8 mouse cellular contexts compared by ENCODE assay signal in genomic region chr4:156234021-156234501, GRCm38 (mm10). TPM values are rescaled to one million over a fixed set of nuclear protein-coding genes. Genes with fewer than 3 reads are reported as not detected.
A peak's percentile ranks its signal among the peaks of the same experiment; 100 is the strongest.
DNase-seq lines count a peak whose midpoint lies in the region; ATAC-seq lines count a peak whose summit lies in the region.

No protein-coding gene starts in this region.

- no peaks in the 10 kb centered on the region for H3K9me3 ChIP-seq in heart, embryonic 11.5 days (replicated peaks; ENCODE audit: control insufficient read depth, low read length)
- no peaks in the 10 kb centered on the region for H3K9me3 ChIP-seq in forebrain, embryonic 15.5 days
- no peaks in the 10 kb centered on the region for H3K9me3 ChIP-seq in limb, embryonic 15.5 days

- no peak for DNase-seq in heart, adult 9 months (ENCODE audit: low spot score in 2 of 2)
- DNase-seq in ZHBTc4 (ENCODE audit: low read depth, low spot score) (peak; percentile 60), adipocyte (ENCODE audit: low spot score) (no peak)
- DNase-seq in retina, embryonic 14.5 days (ENCODE audit: low spot score) = peak; percentile 54

- H3K4me1 ChIP-seq in heart, embryonic 11.5 days (ENCODE audit: control insufficient read depth, insufficient read depth, low read length) = peaks cover 14% of the 10 kb centered on the region; the same call in 1 of the 2 replicates
- peaks cover 23% of the 10 kb centered on the region for H3K4me1 ChIP-seq in forebrain, embryonic 15.5 days
- H3K4me1 ChIP-seq in limb, embryonic 15.5 days = peaks cover 25% of the 10 kb centered on the region

- H3K4me2 ChIP-seq in heart, embryonic 11.5 days = peak overlapping the region; percentile 84
- H3K4me2 ChIP-seq in forebrain, embryonic 15.5 days (replicated peaks) = peak overlapping the region; percentile 85
- peak overlapping the region; percentile 92 for H3K4me2 ChIP-seq in limb, embryonic 15.5 days

- 0 out of 2 replicates have a peak overlapping the region, but pooled peaks have one; percentile 19 for H3K27ac ChIP-seq in heart, embryonic 11.5 days (ENCODE audit: low read depth, low read length)
- H3K27ac ChIP-seq in forebrain, embryonic 15.5 days (replicated peaks) = peak overlapping the region; percentile 87
- peak overlapping the region; percentile 61; the same call in 1 of the 2 replicates for H3K27ac ChIP-seq in limb, embryonic 15.5 days

- peak overlapping the region; percentile 73 for H3K9ac ChIP-seq in heart, embryonic 11.5 days (ENCODE audit: low read depth, low read length)
- H3K9ac ChIP-seq in forebrain, embryonic 15.5 days (replicated peaks) = peak overlapping the region; percentile 67
- peak overlapping the region; percentile 74 for H3K9ac ChIP-seq in limb, embryonic 15.5 days

- no peak for ATAC-seq in heart, embryonic 11.5 days (replicated peaks; ENCODE audit: insufficient number of reproducible peaks, low FRiP score, low TSS enrichment)
- 0 out of 2 replicates have a peak, but pooled peaks have one; percentile 35 for ATAC-seq in forebrain, embryonic 15.5 days (replicated peaks)
- ATAC-seq in limb, embryonic 15.5 days (ENCODE audit: insufficient number of reproducible peaks, low FRiP score, low TSS enrichment, low read depth) = no peak
- no peak for ATAC-seq in granulocyte monocyte progenitor cell, adult 5-6 weeks (replicated peaks; ENCODE audit: poor library complexity, severe bottlenecking)

- H3K36me3 ChIP-seq in heart, embryonic 11.5 days (ENCODE audit: control insufficient read depth, insufficient read depth, low read length) = peaks cover 27% of the 10 kb centered on the region
- peaks cover 39% of the 10 kb centered on the region for H3K36me3 ChIP-seq in forebrain, embryonic 15.5 days
- peaks cover 56% of the 10 kb centered on the region for H3K36me3 ChIP-seq in limb, embryonic 15.5 days

- 5% methylated on average over 17 of the region's 17 CpGs for WGBS in heart, embryonic 11.5 days (ENCODE audit: insufficient replicate concordance)
- under 1% methylated on average over 17 of the region's 17 CpGs for WGBS in forebrain, embryonic 15.5 days
- WGBS in limb, embryonic 15.5 days = 4% methylated on average over 17 of the region's 17 CpGs

- H3K4me3 ChIP-seq in heart, embryonic 11.5 days (ENCODE audit: low read depth, low read length) = peak overlapping the region; percentile 90
- peak overlapping the region; percentile 76 for H3K4me3 ChIP-seq in forebrain, embryonic 15.5 days
- peak overlapping the region; percentile 48 for H3K4me3 ChIP-seq in limb, embryonic 15.5 days

- no peaks in the 10 kb centered on the region for H3K27me3 ChIP-seq in heart, embryonic 11.5 days (ENCODE audit: control insufficient read depth, insufficient read depth, low read length)
- H3K27me3 ChIP-seq in forebrain, embryonic 15.5 days = no peaks in the 10 kb centered on the region
- no peaks in the 10 kb centered on the region for H3K27me3 ChIP-seq in limb, embryonic 15.5 days

RNA-seq across cellular contexts. Expression of gene Plekhn1, which starts 0.6 kb away (rescaled TPM):
- 8.7 and 12.2 TPM in 2 replicates for polyA plus RNA-seq in heart, embryonic 11.5 days (2014; fragmentation: Nextera tagmentation; extraction: Ambion mirVana)
- polyA plus RNA-seq in forebrain, embryonic 15.5 days (2015; fragmentation: Nextera tagmentation; extraction: Ambion mirVana) = 27.3 and 29.0 TPM in 2 replicates
- 44.6 and 45.5 TPM in 2 replicates for polyA plus RNA-seq in limb, embryonic 15.5 days (2015; fragmentation: Nextera tagmentation; extraction: Ambion mirVana)
- total RNA-seq in granulocyte monocyte progenitor cell, adult 5-6 weeks (2014; fragmentation: Nextera tagmentation) = 24.3 and 36.5 TPM in 2 replicates
- 12.2 and 13.4 TPM in 2 replicates for total RNA-seq in granulocyte monocyte progenitor cell, adult 5-6 weeks (2017)

RNA-seq across cellular contexts. Expression of gene Noc2l, which starts 1.7 kb away (rescaled TPM):
- polyA plus RNA-seq in heart, embryonic 11.5 days (2014; fragmentation: Nextera tagmentation; extraction: Ambion mirVana) = 47.8 and 50.4 TPM in 2 replicates
- 61.0 and 61.6 TPM in 2 replicates for polyA plus RNA-seq in forebrain, embryonic 15.5 days (2015; fragmentation: Nextera tagmentation; extraction: Ambion mirVana)
- 58.0 and 68.4 TPM in 2 replicates for polyA plus RNA-seq in limb, embryonic 15.5 days (2015; fragmentation: Nextera tagmentation; extraction: Ambion mirVana)
- 97.3 and 108 TPM in 2 replicates for total RNA-seq in granulocyte monocyte progenitor cell, adult 5-6 weeks (2014; fragmentation: Nextera tagmentation)
- 116 and 135 TPM in 2 replicates for total RNA-seq in granulocyte monocyte progenitor cell, adult 5-6 weeks (2017)

RNA-seq across cellular contexts. Expression of gene Perm1, which starts 18.4 kb away (rescaled TPM):
- polyA plus RNA-seq in heart, embryonic 11.5 days (2014; fragmentation: Nextera tagmentation; extraction: Ambion mirVana) = 0.58 and 0.72 TPM in 2 replicates
- polyA plus RNA-seq in forebrain, embryonic 15.5 days (2015; fragmentation: Nextera tagmentation; extraction: Ambion mirVana) = 1.7 and 2.0 TPM in 2 replicates
- polyA plus RNA-seq in limb, embryonic 15.5 days (2015; fragmentation: Nextera tagmentation; extraction: Ambion mirVana) = 4.7 and 6.7 TPM in 2 replicates
- total RNA-seq in granulocyte monocyte progenitor cell, adult 5-6 weeks (2014; fragmentation: Nextera tagmentation) = not detected in 2 replicates
- total RNA-seq in granulocyte monocyte progenitor cell, adult 5-6 weeks (2017) = 0.05 TPM in 1 of 2 replicates, not detected in the other

RNA-seq across cellular contexts. Expression of gene Samd11, which starts 21.4 kb away (rescaled TPM):
- 4.3 TPM in 2 replicates for polyA plus RNA-seq in heart, embryonic 11.5 days (2014; fragmentation: Nextera tagmentation; extraction: Ambion mirVana)
- 1.3 and 1.5 TPM in 2 replicates for polyA plus RNA-seq in forebrain, embryonic 15.5 days (2015; fragmentation: Nextera tagmentation; extraction: Ambion mirVana)
- 0.52 and 0.83 TPM in 2 replicates for polyA plus RNA-seq in limb, embryonic 15.5 days (2015; fragmentation: Nextera tagmentation; extraction: Ambion mirVana)
- total RNA-seq in granulocyte monocyte progenitor cell, adult 5-6 weeks (2014; fragmentation: Nextera tagmentation) = not detected in 2 replicates
- total RNA-seq in granulocyte monocyte progenitor cell, adult 5-6 weeks (2017) = 0.15 and 0.60 TPM in 2 replicates

RNA-seq across cellular contexts. Expression of gene AW011738, which starts 31.0 kb away (rescaled TPM):
- polyA plus RNA-seq in heart, embryonic 11.5 days (2014; fragmentation: Nextera tagmentation; extraction: Ambion mirVana) = 0.70 and 1.0 TPM in 2 replicates
- 4.2 and 4.3 TPM in 2 replicates for polyA plus RNA-seq in forebrain, embryonic 15.5 days (2015; fragmentation: Nextera tagmentation; extraction: Ambion mirVana)
- 3.1 and 4.4 TPM in 2 replicates for polyA plus RNA-seq in limb, embryonic 15.5 days (2015; fragmentation: Nextera tagmentation; extraction: Ambion mirVana)
- total RNA-seq in granulocyte monocyte progenitor cell, adult 5-6 weeks (2014; fragmentation: Nextera tagmentation) = 1.5 and 2.1 TPM in 2 replicates
- total RNA-seq in granulocyte monocyte progenitor cell, adult 5-6 weeks (2017) = 0.26 and 0.43 TPM in 2 replicates

Comparison
In these comparisons a context has a peak if more than half of its experiments do, and no peak if none do; other contexts are left out.
1. H3K27ac ChIP-seq: peak in every context shown above with its lines; median percentile 87 in forebrain, embryonic 15.5 days; 61 in limb, embryonic 15.5 days; 19 in heart, embryonic 11.5 days.
2. DNase-seq: peak in ZHBTc4 (single experiment) and retina, embryonic 14.5 days (single experiment); none in heart, adult 9 months (0 of 2) and adipocyte (single experiment).
3. Peak in every context shown above with its lines, with median percentiles within 50 percentile points of each other: H3K4me2 ChIP-seq, H3K4me3 ChIP-seq and H3K9ac ChIP-seq.